Mouse (Mus musculus): ENCODE data around the gene Rai1. TPM values are rescaled to one million over a fixed set of nuclear protein-coding genes. Genes with fewer than 3 reads are reported as not detected.

Rai1 gene
- polyA plus RNA-seq, 1 experiment from 2014 or later, result 23.9 TPM

DNA sequence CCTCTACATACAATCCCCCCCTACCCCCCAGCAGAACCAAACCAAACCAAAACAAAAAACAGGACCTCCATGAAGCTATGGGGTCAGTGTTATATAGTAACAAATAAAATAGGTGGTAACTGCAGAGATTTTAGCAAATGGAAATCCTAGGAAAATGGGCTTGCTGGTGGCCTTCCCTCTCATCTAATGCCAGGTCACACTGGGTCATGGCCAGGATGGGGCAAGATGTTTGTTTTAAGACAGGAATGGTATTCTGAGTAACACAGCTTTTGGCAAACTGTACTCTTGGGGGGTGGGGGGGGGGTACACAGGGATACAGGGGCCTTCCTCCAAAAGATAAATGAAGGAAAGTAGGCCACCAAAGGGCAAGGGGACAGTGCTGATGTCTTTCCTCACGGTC lies 57.7 kb downstream of the Rai1 start:
- WGBS, result 94% methylated on average over 1 of the region's 1 CpGs
- Histone ChIP-seq H3K9me3 (replicated peaks) (no peaks in the 10 kb centered on the region), H3K4me1 (peaks cover 49% of the 10 kb centered on the region), H3K4me3 (no peak overlapping the region), H3K27me3 (ENCODE audit: low read depth, poor library complexity, severe bottlenecking) (no peaks in the 10 kb centered on the region), H3K27ac (replicated peaks) (no peak overlapping the region), H3K36me3 (peaks cover 55% of the 10 kb centered on the region)
- no peak for DNase-seq (ENCODE audit: low spot score)

DNA sequence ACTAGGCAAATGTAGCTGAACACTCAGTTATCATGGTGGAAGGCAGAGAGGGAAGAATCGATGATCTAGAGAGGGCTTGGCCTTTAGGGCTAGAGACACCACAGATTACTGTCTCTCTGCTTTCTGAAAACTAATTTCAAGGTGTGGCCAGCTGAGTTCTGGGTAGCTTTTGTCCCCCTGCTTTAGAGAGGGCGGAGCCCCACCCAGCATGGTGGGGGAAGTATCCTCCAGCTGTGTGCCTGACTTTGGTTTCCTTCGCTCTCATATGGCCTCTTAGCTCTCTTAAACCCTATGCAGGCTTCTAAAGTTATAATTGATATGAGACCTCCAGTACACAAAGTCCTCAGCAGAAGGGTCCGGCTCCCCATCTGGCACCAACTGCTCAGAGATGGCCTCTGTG lies 58.5 kb downstream of the Rai1 start:
- H3K4me1 ChIP-seq, result peaks cover 55% of the 10 kb centered on the region
- H3K36me3 ChIP-seq, result peaks cover 46% of the 10 kb centered on the region
- H3K27me3 ChIP-seq (ENCODE audit: low read depth, poor library complexity, severe bottlenecking), result no peaks in the 10 kb centered on the region
- H3K9me3 ChIP-seq (replicated peaks), result no peaks in the 10 kb centered on the region
- 92% methylated on average over 4 of the region's 4 CpGs for WGBS
- no peak overlapping the region for H3K27ac ChIP-seq (replicated peaks)
- no peak overlapping the region for H3K4me3 ChIP-seq
- DNase-seq (ENCODE audit: low spot score), result no peak

DNA sequence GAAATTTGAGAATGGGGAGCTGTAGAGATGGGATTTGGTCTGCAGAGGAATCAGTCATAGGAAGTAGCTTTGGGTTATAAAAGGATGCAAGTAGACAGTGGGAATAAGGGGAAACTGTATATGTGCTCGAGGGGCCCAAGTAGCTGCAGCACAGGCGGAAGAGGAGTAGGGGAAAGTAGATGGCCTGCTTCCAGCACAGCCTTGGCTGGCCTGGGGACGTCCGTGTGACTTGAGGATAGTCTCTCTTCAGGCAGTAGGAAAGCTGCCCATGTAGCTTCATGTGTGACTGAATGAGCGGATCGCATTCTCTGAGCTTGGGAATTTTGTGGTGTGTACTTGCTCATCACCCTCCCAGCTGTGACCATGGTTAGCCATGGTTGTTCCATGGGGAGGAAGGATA lies 59.6 kb downstream of the Rai1 start:
- Histone ChIP-seq H3K27ac (replicated peaks) (no peak overlapping the region), H3K36me3 (peaks cover 39% of the 10 kb centered on the region), H3K4me3 (no peak overlapping the region), H3K9me3 (replicated peaks) (no peaks in the 10 kb centered on the region), H3K27me3 (ENCODE audit: low read depth, poor library complexity, severe bottlenecking) (no peaks in the 10 kb centered on the region), H3K4me1 (peaks cover 63% of the 10 kb centered on the region)
- WGBS, result 89% methylated on average over 6 of the region's 6 CpGs
- DNase-seq (ENCODE audit: low spot score), result no peak

DNA sequence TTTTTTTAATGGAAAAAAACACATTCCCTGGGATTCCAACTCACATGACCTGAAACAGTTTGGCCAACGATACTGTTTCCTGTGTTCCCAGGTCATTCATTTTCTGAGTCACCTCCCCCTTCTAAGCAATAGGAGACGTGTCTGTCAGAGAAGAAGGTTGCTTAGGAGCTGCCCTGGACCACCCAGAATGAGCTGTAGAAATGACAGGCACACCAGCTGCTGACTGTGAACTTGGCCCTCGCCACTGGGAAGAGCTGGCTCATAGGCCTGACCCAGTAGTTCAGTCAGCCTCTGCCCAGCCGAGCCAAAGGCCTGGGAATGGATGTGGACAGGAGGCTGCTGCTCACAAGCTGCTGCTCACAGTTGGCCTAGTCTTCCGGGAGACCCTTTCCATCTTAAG lies 60.3 kb downstream of the Rai1 start:
- 72% methylated on average over 5 of the region's 5 CpGs for WGBS
- H3K36me3 ChIP-seq, result peaks cover 39% of the 10 kb centered on the region
- H3K9me3 ChIP-seq (replicated peaks), result no peaks in the 10 kb centered on the region
- H3K27me3 ChIP-seq (ENCODE audit: low read depth, poor library complexity, severe bottlenecking), result no peaks in the 10 kb centered on the region
- H3K27ac ChIP-seq (replicated peaks), result no peak overlapping the region
- H3K4me3 ChIP-seq, result no peak overlapping the region
- peaks cover 67% of the 10 kb centered on the region for H3K4me1 ChIP-seq
- no peak for DNase-seq (ENCODE audit: low spot score)

DNA sequence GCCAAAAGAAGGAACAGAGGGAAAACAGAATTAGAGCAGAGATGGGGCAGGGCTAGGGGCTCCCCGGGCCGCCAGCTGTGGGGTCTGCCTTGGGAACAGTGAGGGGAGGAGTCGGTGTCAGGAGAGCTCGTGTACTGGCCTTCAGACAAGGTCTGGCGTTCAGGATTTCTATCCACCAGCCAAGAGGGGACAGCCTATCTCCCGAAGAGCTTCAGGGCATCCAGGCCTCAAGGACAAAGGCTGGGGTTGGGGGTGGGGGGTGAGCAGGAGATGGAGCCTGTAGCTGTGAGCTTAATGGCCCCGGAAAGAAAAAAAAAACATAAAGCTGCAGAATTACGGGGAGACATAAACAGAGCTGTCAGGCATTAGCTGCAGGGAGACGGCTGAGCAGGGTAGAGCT lies 64.0 kb downstream of the Rai1 start:
- H3K27me3 ChIP-seq (ENCODE audit: low read depth, poor library complexity, severe bottlenecking), result 0 out of 2 replicates have a peak, but pooled peaks cover 9% of the 10 kb centered on the region
- peaks cover 69% of the 10 kb centered on the region for H3K4me1 ChIP-seq
- no peak for DNase-seq (ENCODE audit: low spot score)
- no peaks in the 10 kb centered on the region for H3K9me3 ChIP-seq (replicated peaks)
- 55% methylated on average over 9 of the region's 9 CpGs for WGBS
- H3K4me3 ChIP-seq, result no peak overlapping the region
- H3K36me3 ChIP-seq, result peaks cover 41% of the 10 kb centered on the region
- peak overlapping the region; percentile 39 for H3K27ac ChIP-seq (replicated peaks)

DNA sequence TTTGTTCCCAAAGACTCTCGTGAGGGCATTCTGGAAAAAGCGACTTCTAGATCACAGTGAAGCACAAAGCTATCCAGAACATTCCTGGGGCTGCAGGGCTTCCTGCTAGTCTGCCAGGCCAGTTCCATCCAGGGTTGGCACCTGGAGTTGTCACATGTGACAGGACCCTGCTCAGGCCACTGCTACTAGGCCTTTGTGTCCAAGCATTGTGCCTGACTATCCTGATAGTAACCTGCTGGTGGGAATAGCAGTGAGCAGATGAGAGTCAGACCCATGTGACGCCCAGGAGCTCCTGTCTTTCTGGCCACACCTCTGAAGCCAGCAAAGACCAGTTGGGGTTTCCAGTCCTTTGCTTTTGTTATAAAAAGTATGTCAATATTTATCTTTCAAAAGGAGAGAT lies 67.3 kb downstream of the Rai1 start:
- Histone ChIP-seq H3K27me3 (ENCODE audit: low read depth, poor library complexity, severe bottlenecking) (0 out of 2 replicates have a peak, but pooled peaks cover 17% of the 10 kb centered on the region), H3K36me3 (peaks cover 34% of the 10 kb centered on the region), H3K27ac (replicated peaks) (no peak overlapping the region), H3K9me3 (replicated peaks) (no peaks in the 10 kb centered on the region), H3K4me1 (peaks cover 82% of the 10 kb centered on the region), H3K4me3 (no peak overlapping the region)
- 86% methylated on average over 3 of the region's 3 CpGs for WGBS
- DNase-seq (ENCODE audit: low spot score), result no peak

DNA sequence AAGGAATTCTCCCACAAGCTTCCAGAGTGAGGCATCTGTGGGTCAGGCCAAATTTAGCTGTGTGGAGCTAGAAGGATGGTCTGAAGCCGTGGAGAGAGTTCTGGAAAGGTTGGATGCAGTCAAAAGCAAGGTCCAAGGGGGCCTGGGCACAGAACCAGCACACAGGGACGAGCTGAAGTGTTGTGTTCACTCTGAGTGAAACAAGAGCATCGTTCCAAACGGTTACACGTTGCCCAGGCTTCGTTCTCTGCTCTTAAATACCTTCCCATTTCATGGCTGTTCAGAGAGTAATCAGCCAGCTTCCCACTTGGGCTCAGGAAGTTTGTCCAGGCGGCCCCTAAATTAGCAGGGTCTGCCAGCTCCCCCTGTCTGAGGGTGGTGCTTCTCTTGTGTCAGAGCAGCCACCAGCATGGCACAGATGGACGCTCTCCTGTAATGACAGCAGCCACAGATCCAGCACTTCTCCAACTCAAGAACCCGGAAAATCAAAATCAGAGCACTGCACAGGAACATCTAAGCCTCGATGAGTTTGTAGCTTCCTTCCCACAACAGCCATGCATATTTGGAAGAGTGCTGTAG lies 68.9 kb downstream of the Rai1 start:
- no peak for DNase-seq (ENCODE audit: low spot score)
- Histone ChIP-seq H3K27me3 (ENCODE audit: low read depth, poor library complexity, severe bottlenecking) (peaks cover 25% of the 10 kb centered on the region), H3K27ac (replicated peaks) (no peak overlapping the region), H3K4me3 (no peak overlapping the region), H3K9me3 (replicated peaks) (no peaks in the 10 kb centered on the region), H3K4me1 (peaks cover 83% of the 10 kb centered on the region), H3K36me3 (peaks cover 38% of the 10 kb centered on the region)
- 84% methylated on average over 10 of the region's 10 CpGs for WGBS

DNA sequence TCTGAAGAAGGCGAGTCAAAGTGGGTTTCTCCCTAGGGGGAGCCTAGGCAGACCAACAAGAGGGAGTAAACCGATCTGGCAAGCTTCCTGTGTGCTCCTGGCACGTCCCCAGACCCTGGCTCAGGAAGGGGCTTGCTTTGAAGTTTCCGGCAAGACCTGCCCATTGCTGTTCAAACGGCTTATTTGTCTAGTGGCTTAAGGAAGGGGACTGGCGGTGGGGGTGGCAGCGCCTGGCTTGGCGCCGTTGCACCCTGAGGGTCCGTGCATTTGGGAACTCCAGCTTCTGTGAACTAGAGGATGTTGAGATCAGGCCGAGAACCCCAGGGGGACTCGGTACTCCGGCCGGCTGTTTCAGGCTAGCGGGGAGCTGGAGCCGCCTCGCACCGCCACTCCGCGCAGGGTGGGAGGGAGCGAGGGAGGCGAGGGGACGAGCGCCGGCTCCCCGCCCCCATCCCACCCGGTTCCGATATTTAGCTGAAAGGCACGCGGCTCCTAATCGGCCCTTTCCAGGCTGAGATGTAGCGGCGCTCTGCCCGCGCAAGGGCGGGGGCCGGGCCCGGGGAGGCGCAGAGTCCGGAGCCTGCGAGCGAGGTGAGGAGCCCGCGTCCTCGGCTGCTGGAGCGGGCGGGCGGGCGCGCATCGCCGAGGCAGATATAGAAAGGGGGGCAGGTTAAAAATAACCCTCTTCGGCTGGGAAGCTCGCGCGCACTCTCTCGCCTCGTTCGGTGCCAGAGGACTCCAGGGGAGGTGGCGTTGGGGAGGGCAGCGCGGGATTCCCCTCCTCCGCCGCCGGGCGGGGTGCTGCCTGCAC lies 70.8 kb downstream of the Rai1 start:
- Histone ChIP-seq H3K4me1 (peaks cover 84% of the 10 kb centered on the region), H3K27ac (replicated peaks) (peak overlapping the region; percentile 90), H3K9me3 (replicated peaks) (no peaks in the 10 kb centered on the region), H3K27me3 (ENCODE audit: low read depth, poor library complexity, severe bottlenecking) (peaks cover 25% of the 10 kb centered on the region), H3K36me3 (peaks cover 32% of the 10 kb centered on the region), H3K4me3 (peak overlapping the region; percentile 79)
- WGBS, result under 1% methylated on average over 62 of the region's 66 CpGs
- peak; percentile 70 for DNase-seq (ENCODE audit: low spot score)

DNA sequence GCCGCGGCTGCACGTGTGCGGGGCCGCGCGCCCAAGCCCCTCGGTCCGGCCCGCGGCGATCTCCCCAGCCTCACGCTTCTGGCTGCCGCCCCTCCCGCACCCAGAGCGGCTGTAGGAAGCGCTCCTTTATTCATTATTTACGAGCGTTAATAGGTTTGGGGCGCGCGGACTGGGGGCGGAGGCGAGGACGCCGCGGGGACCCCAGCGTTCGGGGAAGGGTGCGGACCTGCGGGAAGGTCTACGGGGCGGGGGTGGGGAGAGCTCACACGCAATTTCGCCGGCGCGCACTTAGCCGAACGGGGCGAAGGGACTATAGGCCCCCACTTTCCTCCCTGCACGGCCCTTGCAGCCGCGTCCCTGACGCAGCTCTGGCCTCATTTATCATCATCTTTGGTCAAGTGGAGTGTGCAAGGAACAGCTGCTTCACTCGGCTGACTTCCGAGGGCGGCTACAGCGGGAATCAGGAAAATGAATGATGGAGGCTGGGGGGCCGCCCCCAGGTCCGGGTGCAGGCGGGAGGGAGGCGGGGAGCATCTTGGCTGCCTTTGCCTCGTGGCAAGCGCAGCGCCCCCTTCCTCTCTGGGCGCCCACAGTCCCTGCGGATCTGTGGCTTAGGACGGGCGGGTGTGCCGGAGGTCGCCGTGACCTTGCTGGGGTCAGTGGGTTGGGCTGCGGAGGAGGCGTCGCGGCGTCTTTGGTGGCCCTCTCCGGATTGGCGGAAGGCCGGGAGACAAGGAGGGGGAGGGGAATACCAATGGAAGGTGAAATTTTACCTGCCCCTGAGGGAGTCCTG lies 71.6 kb downstream of the Rai1 start:
- Histone ChIP-seq H3K9me3 (replicated peaks) (no peaks in the 10 kb centered on the region), H3K27me3 (ENCODE audit: low read depth, poor library complexity, severe bottlenecking) (peaks cover 25% of the 10 kb centered on the region), H3K4me3 (peak overlapping the region; percentile 79), H3K36me3 (peaks cover 26% of the 10 kb centered on the region), H3K27ac (replicated peaks) (peak overlapping the region; percentile 90), H3K4me1 (peaks cover 88% of the 10 kb centered on the region)
- DNase-seq (ENCODE audit: low spot score), result peak; percentile 85
- WGBS, result under 1% methylated on average over 71 of the region's 71 CpGs

DNA sequence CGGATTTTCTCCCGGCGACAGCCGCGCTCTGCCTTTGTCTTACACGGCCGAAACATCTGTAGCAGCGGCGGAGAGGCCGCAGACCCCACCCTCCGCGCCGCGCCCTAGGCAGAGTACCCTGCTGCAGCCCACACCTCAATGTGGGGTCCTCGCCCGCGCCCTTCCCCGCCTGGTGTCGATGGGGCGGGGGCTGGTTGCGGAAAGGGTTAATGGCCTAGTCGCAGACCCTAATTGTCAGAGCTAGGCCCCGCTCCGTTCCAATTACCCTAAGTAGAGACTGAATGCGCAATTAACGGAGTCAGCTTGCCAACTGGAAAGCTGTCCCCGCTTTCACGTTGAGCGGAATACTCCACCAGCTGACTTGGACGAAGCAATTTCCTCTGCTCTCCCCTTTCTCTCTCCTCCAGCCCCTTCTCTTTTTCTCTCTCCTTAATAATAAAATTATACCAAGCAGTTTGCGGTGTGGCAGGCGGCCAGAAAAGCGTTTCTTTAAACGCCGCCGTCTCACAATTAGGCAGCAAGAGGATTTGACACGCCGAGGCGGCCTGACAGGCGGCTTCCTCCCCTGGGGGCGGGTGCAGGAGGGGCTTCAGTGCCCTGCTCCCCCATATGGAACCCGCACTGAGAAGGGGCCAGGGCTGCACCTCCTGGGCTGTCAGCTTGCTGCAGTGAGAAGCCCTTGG lies 72.3 kb downstream of the Rai1 start:
- under 1% methylated on average over 42 of the region's 42 CpGs for WGBS
- Histone ChIP-seq H3K4me1 (peaks cover 90% of the 10 kb centered on the region), H3K4me3 (peak overlapping the region; percentile 79), H3K27me3 (ENCODE audit: low read depth, poor library complexity, severe bottlenecking) (peaks cover 25% of the 10 kb centered on the region), H3K9me3 (replicated peaks) (no peaks in the 10 kb centered on the region), H3K27ac (replicated peaks) (peak overlapping the region; percentile 90), H3K36me3 (peaks cover 24% of the 10 kb centered on the region)
- peak; percentile 57 for DNase-seq (ENCODE audit: low spot score)

DNA sequence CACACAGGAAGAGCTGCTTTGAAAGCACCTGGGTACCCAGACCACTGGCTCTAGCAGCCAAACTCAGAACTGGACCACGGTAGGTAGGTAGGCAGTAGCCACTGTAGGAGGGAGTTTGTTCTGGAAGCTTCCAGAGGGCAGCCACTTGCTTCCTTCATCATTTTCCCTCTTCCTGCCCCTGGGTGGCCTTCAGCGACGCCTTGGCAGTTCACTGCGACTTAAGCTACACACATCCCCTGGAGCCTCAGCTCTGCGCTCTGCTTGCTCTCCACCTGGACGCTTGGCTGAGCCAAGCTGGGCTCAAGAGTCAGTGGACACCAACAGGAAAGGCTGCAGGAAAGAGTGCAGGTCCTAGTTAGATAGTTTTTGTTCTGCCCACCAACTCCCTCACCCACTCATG lies 73.2 kb downstream of the Rai1 start:
- H3K27ac ChIP-seq (replicated peaks), result peak overlapping the region; percentile 90; the same call in 1 of the 2 replicates

DNA sequence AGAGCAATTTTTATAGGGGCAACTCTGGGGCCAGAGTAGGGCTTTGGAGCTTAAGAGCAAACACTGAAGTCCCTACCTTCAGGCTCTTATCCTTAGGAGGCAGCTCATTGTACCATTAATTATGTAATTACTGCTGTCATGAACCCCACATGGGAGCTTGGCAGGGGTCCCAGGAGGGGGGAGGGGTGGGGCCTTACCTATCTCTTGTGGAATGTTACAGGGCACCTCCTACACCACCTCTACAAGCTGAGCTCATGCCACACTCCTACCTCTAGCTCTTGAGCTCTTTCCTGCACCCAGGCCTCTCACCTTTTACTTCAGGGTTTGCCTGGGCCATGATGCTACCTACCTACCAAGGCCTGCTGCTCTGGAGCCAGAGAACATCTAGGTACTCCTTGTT lies 73.7 kb downstream of the Rai1 start:
- Histone ChIP-seq H3K4me3 (no peak overlapping the region), H3K4me1 (peaks cover 91% of the 10 kb centered on the region), H3K36me3 (peaks cover 18% of the 10 kb centered on the region), H3K9me3 (replicated peaks) (no peaks in the 10 kb centered on the region), H3K27me3 (ENCODE audit: low read depth, poor library complexity, severe bottlenecking) (peaks cover 18% of the 10 kb centered on the region), H3K27ac (replicated peaks) (no peak overlapping the region; the same call in 1 of the 2 replicates)
- no peak for DNase-seq (ENCODE audit: low spot score)

More for the DNA sequence above, 73.2 kb downstream of the Rai1 start:
- Histone ChIP-seq H3K9me3 (replicated peaks) (no peaks in the 10 kb centered on the region), H3K36me3 (peaks cover 23% of the 10 kb centered on the region), H3K4me1 (peaks cover 91% of the 10 kb centered on the region), H3K27me3 (ENCODE audit: low read depth, poor library complexity, severe bottlenecking) (peaks cover 23% of the 10 kb centered on the region), H3K4me3 (peak overlapping the region; percentile 79; the same call in 1 of the 2 replicates)
- WGBS, result 58% methylated on average over 6 of the region's 6 CpGs
- no peak for DNase-seq (ENCODE audit: low spot score)
